9 mouse cellular contexts compared by ENCODE assay signal in genomic region chr9:123259461-123259895, GRCm38 (mm10). TPM values are rescaled to one million over a fixed set of nuclear protein-coding genes. Genes with fewer than 3 reads are reported as not detected.
DNase-seq lines count a peak whose midpoint lies in the region; ATAC-seq lines count a peak whose summit lies in the region.
"Had no signal": no experiment of that assay in that cellular context is flagged by ENCODE, and none has a peak within 500 bp of the region (broad histone marks: within the 10 kb centered on the region; RNA-seq: fewer than 3 reads in every experiment).

No protein-coding gene starts in this region.

- peak; percentile 91 for DNase-seq in embryo, embryonic 10.5 days (ENCODE audit: low spot score)
- no peak for DNase-seq in embryo, embryonic 10 days (ENCODE audit: low spot score)
- peak; percentile 62 for DNase-seq in R1 (ENCODE audit: low read depth, low spot score)
- DNase-seq in limb, embryonic 10.5 days (ENCODE audit: low spot score) = peak; percentile 88
- peak; percentile 86 for DNase-seq in midbrain, embryonic 14.5 days

- H3K36me3 ChIP-seq in embryonic facial prominence, embryonic 13.5 days = no peaks in the 10 kb centered on the region
- H3K36me3 ChIP-seq in limb, embryonic 10.5 days = no peaks in the 10 kb centered on the region; the same call in 1 of the 2 replicates
- no peaks in the 10 kb centered on the region for H3K36me3 ChIP-seq in midbrain, embryonic 14.5 days (ENCODE audit: control insufficient read depth, insufficient read depth, low read length)
- no peaks in the 10 kb centered on the region for H3K36me3 ChIP-seq in stomach, embryonic 16.5 days (ENCODE audit: control insufficient read depth, insufficient read depth, low read length)

- under 1% methylated on average over 45 of the region's 45 CpGs for WGBS in embryonic facial prominence, embryonic 13.5 days
- WGBS in limb, embryonic 10.5 days = 1% methylated on average over 45 of the region's 45 CpGs
- under 1% methylated on average over 45 of the region's 45 CpGs for WGBS in midbrain, embryonic 14.5 days
- WGBS in stomach, embryonic 16.5 days = 1% methylated on average over 45 of the region's 45 CpGs

- ATAC-seq in embryonic facial prominence, embryonic 13.5 days (ENCODE audit: insufficient number of reproducible peaks, insufficient read depth, low FRiP score, low TSS enrichment, low read depth) = no peak
- peak; percentile 71 to 72; a peak in 3 of 4 replicates for ATAC-seq in hematopoietic stem cell, adult 5-6 weeks (replicated peaks in 1 of 2; ENCODE audit: insufficient read depth in 1 of 2, low FRiP score in 2 of 2, low TSS enrichment in 1 of 2, low read depth in 1 of 2, poor library complexity in 2 of 2, severe bottlenecking in 2 of 2)
- ATAC-seq in midbrain, embryonic 14.5 days (ENCODE audit: low FRiP score, low TSS enrichment) = peak; percentile 28
- ATAC-seq in stomach, embryonic 16.5 days (ENCODE audit: insufficient read depth, low FRiP score) = no peak

- no peaks in the 10 kb centered on the region for H3K9me3 ChIP-seq in embryonic facial prominence, embryonic 13.5 days
- H3K9me3 ChIP-seq in limb, embryonic 10.5 days (replicated peaks) = no peaks in the 10 kb centered on the region
- no peaks in the 10 kb centered on the region for H3K9me3 ChIP-seq in midbrain, embryonic 14.5 days (ENCODE audit: control insufficient read depth, low read length)
- H3K9me3 ChIP-seq in stomach, embryonic 16.5 days (replicated peaks; ENCODE audit: control insufficient read depth, low read length) = no peaks in the 10 kb centered on the region

- peak overlapping the region; percentile 96 for H3K4me2 ChIP-seq in embryonic facial prominence, embryonic 13.5 days
- peak overlapping the region; percentile 85 for H3K4me2 ChIP-seq in midbrain, embryonic 14.5 days (ENCODE audit: low read length)
- peak overlapping the region; percentile 96 for H3K4me2 ChIP-seq in stomach, embryonic 16.5 days (ENCODE audit: low read depth, low read length)

- H3K4me3 ChIP-seq in embryonic facial prominence, embryonic 13.5 days = peak overlapping the region; percentile 72
- peak overlapping the region; percentile 74 for H3K4me3 ChIP-seq in limb, embryonic 10.5 days
- H3K4me3 ChIP-seq in midbrain, embryonic 14.5 days (replicated peaks; ENCODE audit: low read depth, low read length) = peak overlapping the region; percentile 73
- H3K4me3 ChIP-seq in stomach, embryonic 16.5 days (replicated peaks; ENCODE audit: low read length) = peak overlapping the region; percentile 83

- peak overlapping the region; percentile 78 for H3K9ac ChIP-seq in embryonic facial prominence, embryonic 13.5 days
- H3K9ac ChIP-seq in midbrain, embryonic 14.5 days (replicated peaks; ENCODE audit: low read length) = peak overlapping the region; percentile 81
- H3K9ac ChIP-seq in stomach, embryonic 16.5 days (ENCODE audit: low read length) = peak overlapping the region; percentile 82

- peaks cover 51% of the 10 kb centered on the region for H3K27me3 ChIP-seq in embryonic facial prominence, embryonic 13.5 days
- H3K27me3 ChIP-seq in limb, embryonic 10.5 days (ENCODE audit: low read depth, poor library complexity, severe bottlenecking) = peaks cover 39% of the 10 kb centered on the region
- H3K27me3 ChIP-seq in midbrain, embryonic 14.5 days (ENCODE audit: control insufficient read depth, insufficient read depth, low read length) = no peaks in the 10 kb centered on the region
- no peaks in the 10 kb centered on the region; the same call in 1 of the 2 replicates for H3K27me3 ChIP-seq in stomach, embryonic 16.5 days (ENCODE audit: control insufficient read depth, insufficient read depth, low read length)

- H3K4me1 ChIP-seq in embryonic facial prominence, embryonic 13.5 days = peaks cover 8% of the 10 kb centered on the region; the same call in 1 of the 2 replicates
- peaks cover 17% of the 10 kb centered on the region for H3K4me1 ChIP-seq in limb, embryonic 10.5 days
- H3K4me1 ChIP-seq in midbrain, embryonic 14.5 days (ENCODE audit: control insufficient read depth, insufficient read depth, low read length) = peaks cover 7% of the 10 kb centered on the region; the same call in 1 of the 2 replicates
- H3K4me1 ChIP-seq in stomach, embryonic 16.5 days (ENCODE audit: control insufficient read depth, insufficient read depth, low read length) = 0 out of 2 replicates have a peak, but pooled peaks cover 6% of the 10 kb centered on the region

- no peak overlapping the region for H3K27ac ChIP-seq in embryonic facial prominence, embryonic 13.5 days
- H3K27ac ChIP-seq in limb, embryonic 10.5 days = peak overlapping the region; percentile 83
- peak overlapping the region; percentile 79 for H3K27ac ChIP-seq in midbrain, embryonic 14.5 days (replicated peaks; ENCODE audit: low read depth, low read length)
- H3K27ac ChIP-seq in stomach, embryonic 16.5 days (ENCODE audit: low read length) = 0 out of 2 replicates have a peak overlapping the region, but pooled peaks have one; percentile 55

RNA-seq across cellular contexts. Expression of gene Tmem158, which starts 1.1 kb away (rescaled TPM):
- 7.2 and 7.8 TPM in 2 replicates for polyA plus RNA-seq in embryonic facial prominence, embryonic 13.5 days (2015; fragmentation: Nextera tagmentation; extraction: Ambion mirVana)
- 2.7 and 3.3 TPM in 2 replicates for total RNA-seq in hematopoietic stem cell, adult 5-6 weeks (2017)
- polyA plus RNA-seq in limb, embryonic 10.5 days (2016; fragmentation: Nextera tagmentation; extraction: Ambion mirVana) = 4.2 and 4.9 TPM in 2 replicates
- 26.6 and 41.2 TPM in 2 replicates for polyA plus RNA-seq in midbrain, embryonic 14.5 days (2014; fragmentation: Nextera tagmentation; extraction: Ambion mirVana)
- polyA plus RNA-seq in stomach, embryonic 16.5 days (2015; fragmentation: Nextera tagmentation; extraction: Ambion mirVana) = 4.1 and 4.4 TPM in 2 replicates

RNA-seq across cellular contexts. Expression of gene Cdcp1, which starts 43.6 kb away (rescaled TPM):
- 8.3 and 9.2 TPM in 2 replicates for polyA plus RNA-seq in embryonic facial prominence, embryonic 13.5 days (2015; fragmentation: Nextera tagmentation; extraction: Ambion mirVana)
- total RNA-seq in hematopoietic stem cell, adult 5-6 weeks (2017) = 4.7 and 8.9 TPM in 2 replicates
- polyA plus RNA-seq in limb, embryonic 10.5 days (2016; fragmentation: Nextera tagmentation; extraction: Ambion mirVana) = 2.8 and 3.5 TPM in 2 replicates
- not detected in 2 replicates for polyA plus RNA-seq in midbrain, embryonic 14.5 days (2014; fragmentation: Nextera tagmentation; extraction: Ambion mirVana)
- 14.5 and 18.6 TPM in 2 replicates for polyA plus RNA-seq in stomach, embryonic 16.5 days (2015; fragmentation: Nextera tagmentation; extraction: Ambion mirVana)
- total RNA-seq: layer of hippocampus, postnatal 25 days had no signal

Comparison
In these comparisons a context has a peak if more than half of its experiments do, and no peak if none do; other contexts are left out.
1. ATAC-seq: peak in hematopoietic stem cell, adult 5-6 weeks (2 of 2) and midbrain, embryonic 14.5 days (single experiment); none in embryonic facial prominence, embryonic 13.5 days (single experiment) and stomach, embryonic 16.5 days (single experiment).
2. Peak in every context shown above with its lines, with median percentiles within 50 percentile points of each other: H3K4me2 ChIP-seq, H3K4me3 ChIP-seq and H3K9ac ChIP-seq.